Mouse (Mus musculus) right cerebral cortex, adult 2 months (tissue): ENCODE results near the gene Minos1.

ENCODE experiments used
- DNase-seq, 2 experiments: peaks; one replicate each; pipeline ENCODE4 v3.0.0; 2021 to 2022; ENCODE audit warnings: low spot score in 2 of 2

Gene Minos1

GRCm38 (mm10) chr4:139095406-139095805 is 35.5 kb downstream of the Minos1 start:
- DNase-seq, result no peak

- DNase-seq, result no peak
Observed at GRCm38 (mm10) chr4:139093196-139093530, 37.8 kb downstream of the Minos1 start.

- DNase-seq, result peak in 1 of 2 experiments; percentile 40
Observed at GRCm38 (mm10) chr4:139092356-139093195, 38.3 kb downstream of the Minos1 start, which contains the start of gene Nbl1. Nbl1 (minus strand) TSS chr4:139092993.

GRCm38 (mm10) chr4:139091478-139092355 is 39.2 kb downstream of the Minos1 start:
- DNase-seq, result no peak

GRCm38 (mm10) chr4:139091066-139091465 is 39.8 kb downstream of the Minos1 start:
- no peak for DNase-seq

- DNase-seq, result no peak
Observed at GRCm38 (mm10) chr4:139090303-139090940, 40.5 kb downstream of the Minos1 start.

- no peak for DNase-seq
Observed at GRCm38 (mm10) chr4:139088982-139089671, 41.8 kb downstream of the Minos1 start.

- DNase-seq, result no peak
Observed at GRCm38 (mm10) chr4:139086984-139087383, 43.9 kb downstream of the Minos1 start.

GRCm38 (mm10) chr4:139086037-139086436 is 44.9 kb downstream of the Minos1 start:
- peak; percentile 89 to 92 for DNase-seq

GRCm38 (mm10) chr4:139085337-139085736 is 45.6 kb downstream of the Minos1 start:
- no peak for DNase-seq

- DNase-seq, result no peak
Observed at GRCm38 (mm10) chr4:139082790-139083564, 47.9 kb downstream of the Minos1 start.

- peak in 1 of 2 experiments; percentile 39 for DNase-seq
Observed at GRCm38 (mm10) chr4:139081270-139081931, 49.5 kb downstream of the Minos1 start.

GRCm38 (mm10) chr4:139080259-139080658 is 50.7 kb downstream of the Minos1 start:
- DNase-seq, result no peak

- no peak for DNase-seq
Observed at GRCm38 (mm10) chr4:139079439-139079838, 51.5 kb downstream of the Minos1 start.

GRCm38 (mm10) chr4:139078726-139079125 is 52.2 kb downstream of the Minos1 start:
- DNase-seq, result no peak

- no peak for DNase-seq
Observed at GRCm38 (mm10) chr4:139078313-139078712, 52.6 kb downstream of the Minos1 start.

- no peak for DNase-seq
Observed at GRCm38 (mm10) chr4:139075915-139076314, 55.0 kb downstream of the Minos1 start.

- DNase-seq, result no peak
Observed at GRCm38 (mm10) chr4:139075041-139075711, 55.7 kb downstream of the Minos1 start, which contains the start of gene Htr6. Htr6 (minus strand) TSS chr4:139075570.

GRCm38 (mm10) chr4:139074060-139074459 is 56.9 kb downstream of the Minos1 start:
- no peak for DNase-seq
